Mouse (Mus musculus): ENCODE measurements around the gene Ubxn11.

Gene Ubxn11

GRCm38 (mm10) chr4:134115215-134116144, 13.1 kb downstream of the Ubxn11 start:
- in situ Hi-C loops (cut with MboI; ENCODE audit: unreplicated experiment in 2 of 2): no loop called here

GRCm38 (mm10) chr4:134116501-134116900, 14.1 kb downstream of the Ubxn11 start:
- in situ Hi-C loops (cut with MboI; ENCODE audit: unreplicated experiment in 2 of 2): no loop called here

- in situ Hi-C loops (cut with MboI; ENCODE audit: unreplicated experiment in 2 of 2): no loop called here
These were observed 14.6 kb downstream of the Ubxn11 start for GRCm38 (mm10) chr4:134117012-134117411.

GRCm38 (mm10) chr4:134118126-134118800, 15.9 kb downstream of the Ubxn11 start:
- in situ Hi-C loops (cut with MboI; ENCODE audit: unreplicated experiment in 2 of 2): no loop called here

GRCm38 (mm10) chr4:134119042-134119441, 16.7 kb downstream of the Ubxn11 start:
- in situ Hi-C loops (cut with MboI; ENCODE audit: unreplicated experiment in 2 of 2): no loop called here

GRCm38 (mm10) chr4:134119644-134120043, 17.3 kb downstream of the Ubxn11 start:
- in situ Hi-C loops (cut with MboI; ENCODE audit: unreplicated experiment in 2 of 2): loop anchor here in 1 of 2 experiments (5.0 kb wide), 1 partner anchor 82 kb away; no protein-coding TSS in a partner anchor

- in situ Hi-C loops (cut with MboI; ENCODE audit: unreplicated experiment in 2 of 2): loop anchor here in 1 of 2 experiments (5.0 kb wide), 1 partner anchor 83 kb away; no protein-coding TSS in a partner anchor
These were observed 17.9 kb downstream of the Ubxn11 start for GRCm38 (mm10) chr4:134120192-134120805.

- in situ Hi-C loops (cut with MboI; ENCODE audit: unreplicated experiment in 2 of 2): loop anchor here in 1 of 2 experiments (5.0 kb wide), 1 partner anchor 84 kb away; no protein-coding TSS in a partner anchor
These were observed 18.5 kb downstream of the Ubxn11 start for GRCm38 (mm10) chr4:134120916-134121315.

GRCm38 (mm10) chr4:134121571-134121970, 19.2 kb downstream of the Ubxn11 start:
- in situ Hi-C loops (cut with MboI; ENCODE audit: unreplicated experiment in 2 of 2): loop anchor here in 1 of 2 experiments (5.0 kb wide), 1 partner anchor 84 kb away; no protein-coding TSS in a partner anchor

GRCm38 (mm10) chr4:134122281-134122680, 19.9 kb downstream of the Ubxn11 start:
- in situ Hi-C loops (cut with MboI; ENCODE audit: unreplicated experiment in 2 of 2): loop anchor here in 1 of 2 experiments (5.0 kb wide), 1 partner anchor 85 kb away; no protein-coding TSS in a partner anchor

- in situ Hi-C loops (cut with MboI; ENCODE audit: unreplicated experiment in 2 of 2): loop anchor here in 1 of 2 experiments (5.0 kb wide), 1 partner anchor 86 kb away; no protein-coding TSS in a partner anchor
These were observed 20.8 kb downstream of the Ubxn11 start for GRCm38 (mm10) chr4:134123147-134123546.

- in situ Hi-C loops (cut with MboI; ENCODE audit: unreplicated experiment in 2 of 2): loop anchor here in 1 of 2 experiments (5.0 kb wide), 1 partner anchor 87 kb away; no protein-coding TSS in a partner anchor
These were observed 21.5 kb downstream of the Ubxn11 start for GRCm38 (mm10) chr4:134123680-134124551.

- in situ Hi-C loops (cut with MboI; ENCODE audit: unreplicated experiment in 2 of 2): loop anchor here (5.0 kb wide), 1 partner anchor 33 kb away; no protein-coding TSS in a partner anchor
These were observed 23.2 kb downstream of the Ubxn11 start for GRCm38 (mm10) chr4:134125383-134126060.

- in situ Hi-C loops (cut with MboI; ENCODE audit: unreplicated experiment in 2 of 2): loop anchor here (5.0 kb wide), 1 partner anchor 34 kb away; no protein-coding TSS in a partner anchor
These were observed 24.1 kb downstream of the Ubxn11 start for GRCm38 (mm10) chr4:134126300-134127120.

- in situ Hi-C loops (cut with MboI; ENCODE audit: unreplicated experiment in 2 of 2): loop anchor here (5.0 kb wide), 1 partner anchor 35 kb away; no protein-coding TSS in a partner anchor
These were observed 24.7 kb downstream of the Ubxn11 start for GRCm38 (mm10) chr4:134127121-134127455.

GRCm38 (mm10) chr4:134127793-134128192, 25.4 kb downstream of the Ubxn11 start:
- in situ Hi-C loops (cut with MboI; ENCODE audit: unreplicated experiment in 2 of 2): loop anchor here (5.0 kb wide), 1 partner anchor 35 kb away; no protein-coding TSS in a partner anchor

GRCm38 (mm10) chr4:134128221-134128982, 26.0 kb downstream of the Ubxn11 start, which contains the start of gene Sh3bgrl3:
Sh3bgrl3 (minus strand) TSS chr4:134128789.
- in situ Hi-C loops (cut with MboI; ENCODE audit: unreplicated experiment in 2 of 2): loop anchor here (5.0 kb wide), 1 partner anchor 36 kb away; no protein-coding TSS in a partner anchor

Data from v-Abl transformed pro-B cells (cell line).